ENCODE assay signal across 19 mouse cellular contexts in genomic region chr10:93680680-93681377, GRCm38 (mm10). TPM values are rescaled to one million over a fixed set of nuclear protein-coding genes. Genes with fewer than 3 reads are reported as not detected.
DNase-seq lines count a peak whose midpoint lies in the region; ATAC-seq lines count a peak whose summit lies in the region.
"Had no signal": no experiment of that assay in that cellular context is flagged by ENCODE, and none has a peak within 500 bp of the region (broad histone marks: within the 10 kb centered on the region; RNA-seq: fewer than 3 reads in every experiment).

No protein-coding gene starts in this region.

- no peak for DNase-seq in cerebellum, adult 11-12 months
- no peak for DNase-seq in midbrain, embryonic 10.5 days (ENCODE audit: low spot score)
- no peak for DNase-seq in left cerebral cortex, adult 9 months (ENCODE audit: low spot score in 2 of 2)
- no peak for DNase-seq in layer of hippocampus, postnatal 36 days
- DNase-seq: adrenal gland, adult 8-10 months; embryo, embryonic 11 days; gastrocnemius, postnatal 10 days; kidney, adult 11 months; kidney, postnatal 25 days; right cerebral cortex, adult 18-20 months had no signal

- 75% methylated on average over 6 of the region's 6 CpGs for WGBS in midbrain, embryonic 10.5 days
- 55% methylated on average over 6 of the region's 6 CpGs for WGBS in midbrain, embryonic 15.5 days

- H3K27ac ChIP-seq in midbrain, embryonic 10.5 days (replicated peaks): peak overlapping the region; percentile 61; the same call in 1 of the 2 replicates
- H3K27ac ChIP-seq in midbrain, embryonic 15.5 days: no peak overlapping the region
- H3K27ac ChIP-seq: hindbrain, embryonic 12.5 days; left cerebral cortex, adult 2 months; macrophage had no signal

- no peaks in the 10 kb centered on the region for H3K9me3 ChIP-seq in midbrain, embryonic 10.5 days (replicated peaks)
- no peaks in the 10 kb centered on the region for H3K9me3 ChIP-seq in midbrain, embryonic 15.5 days
- H3K9me3 ChIP-seq: heart, embryonic 13.5 days; hindbrain, embryonic 12.5 days had no signal

- peak; percentile 70 for ATAC-seq in cerebellum, adult (ENCODE audit: insufficient number of reproducible peaks, low FRiP score, low TSS enrichment)
- ATAC-seq in midbrain, embryonic 15.5 days (replicated peaks): no peak
- 0 out of 2 replicates have a peak, but pooled peaks have one; percentile 14 for ATAC-seq in common myeloid progenitor, adult 5-6 weeks (replicated peaks; ENCODE audit: low read depth, poor library complexity, severe bottlenecking)
- ATAC-seq in megakaryocyte, adult 5-6 weeks (ENCODE audit: poor library complexity, severe bottlenecking): peak; percentile 83

- no peak overlapping the region for H3K4me2 ChIP-seq in midbrain, embryonic 15.5 days
- H3K4me2 ChIP-seq: heart, embryonic 13.5 days; hindbrain, embryonic 12.5 days had no signal

- no peak overlapping the region for H3K4me3 ChIP-seq in midbrain, embryonic 10.5 days
- no peak overlapping the region for H3K4me3 ChIP-seq in midbrain, embryonic 15.5 days
- H3K4me3 ChIP-seq: erythroblast, embryonic 14.5 days; heart, embryonic 13.5 days; hindbrain, embryonic 12.5 days; left cerebral cortex, adult 2 months had no signal

- no peak overlapping the region for H3K9ac ChIP-seq in midbrain, embryonic 15.5 days
- H3K9ac ChIP-seq: heart, embryonic 13.5 days; hindbrain, embryonic 12.5 days had no signal

- H3K4me1 ChIP-seq in midbrain, embryonic 10.5 days: peaks cover 29% of the 10 kb centered on the region
- peaks cover 18% of the 10 kb centered on the region for H3K4me1 ChIP-seq in midbrain, embryonic 15.5 days

- H3K36me3 ChIP-seq in midbrain, embryonic 10.5 days: peaks cover 29% of the 10 kb centered on the region
- peaks cover 4% of the 10 kb centered on the region; the same call in 1 of the 2 replicates for H3K36me3 ChIP-seq in midbrain, embryonic 15.5 days (replicated peaks)

- no peaks in the 10 kb centered on the region for H3K27me3 ChIP-seq in midbrain, embryonic 10.5 days (ENCODE audit: low read depth, poor library complexity, severe bottlenecking)
- H3K27me3 ChIP-seq in midbrain, embryonic 15.5 days (replicated peaks): no peaks in the 10 kb centered on the region
- H3K27me3 ChIP-seq: heart, embryonic 13.5 days; hindbrain, embryonic 12.5 days had no signal

RNA-seq across cellular contexts. Expression of gene Ntn4, which starts 40.3 kb away (rescaled TPM):
- 0.89 and 1.2 TPM in 2 replicates for polyA plus RNA-seq in midbrain, embryonic 10.5 days (2016; fragmentation: Nextera tagmentation; extraction: Ambion mirVana)
- polyA plus RNA-seq in midbrain, embryonic 15.5 days (2015; fragmentation: Nextera tagmentation; extraction: Ambion mirVana): 1.2 and 1.8 TPM in 2 replicates
- 2.2 and 4.8 TPM in 2 replicates for total RNA-seq in common myeloid progenitor, adult 5-6 weeks (2017)
- 0.66 and 0.76 TPM in 2 replicates for total RNA-seq in megakaryocyte, adult 5-6 weeks (2015)
- 0.18 and 0.57 TPM in 2 replicates for total RNA-seq in megakaryocyte, adult 5-6 weeks (2017)
- 1 to 10 TPM; 6.0 to 6.2 TPM for total RNA-seq in layer of hippocampus, postnatal 36 days (2021)
- polyA plus RNA-seq: erythroblast, embryonic 14.5 days had no signal
